Mouse (Mus musculus) C2C12 (cell line): Measurements from ENCODE around the gene Dolk. TPM values are rescaled to one million over a fixed set of nuclear protein-coding genes. Genes with fewer than 3 reads are reported as not detected.
A peak's percentile ranks its signal among the peaks of the same experiment; 100 is the strongest.

Experiments used
- H3K27me3 ChIP-seq: one replicate; pipeline ENCODE4 v1.6.1; 2011; ENCODE audit not compliant: control insufficient read depth, insufficient read depth, insufficient read length
- H3K36me3 ChIP-seq: one replicate; pipeline ENCODE4 v1.6.1; 2011; ENCODE audit not compliant: control insufficient read depth, insufficient read depth
- H3K4me3 ChIP-seq: one replicate; pipeline ENCODE4 v1.5.1; 2011; ENCODE audit warnings: mild to moderate bottlenecking, control low read depth; ENCODE audit not compliant: poor library complexity, insufficient read depth, severe bottlenecking
- H3K79me2 ChIP-seq: one replicate; pipeline ENCODE4 v1.6.1; 2011; ENCODE audit not compliant: control insufficient read depth, insufficient read depth
- H3K79me3 ChIP-seq: one replicate; pipeline ENCODE4 v1.6.1; 2011; ENCODE audit warnings: low read depth, control low read depth
- H3ac ChIP-seq: one replicate; pipeline ENCODE3; 2011; ENCODE audit warnings: low read depth; ENCODE audit not compliant: control insufficient read depth, insufficient read length
- CEBPB ChIP-seq: IDR thresholded peaks from one replicate; pipeline ENCODE4 v1.6.1; 2011; ENCODE audit warnings: low read depth, mild to moderate bottlenecking, control low read depth, moderate library complexity
- CTCF ChIP-seq: IDR thresholded peaks from one replicate; pipeline ENCODE4 v1.5.1; 2011; ENCODE audit not compliant: control insufficient read depth, insufficient read depth, insufficient read length
- FOSL1 ChIP-seq: IDR thresholded peaks from one replicate; pipeline ENCODE4 v1.8.0; 2011; ENCODE audit warnings: mild to moderate bottlenecking, low read length; ENCODE audit not compliant: poor library complexity, insufficient read depth, severe bottlenecking
- MAX ChIP-seq: IDR thresholded peaks from one replicate; pipeline ENCODE4 v1.6.1; 2011; ENCODE audit warnings: mild to moderate bottlenecking, control low read depth
- MYOD1 ChIP-seq: IDR thresholded peaks from one replicate; pipeline ENCODE4 v1.6.1; 2011; ENCODE audit warnings: low read depth; ENCODE audit not compliant: control insufficient read depth, insufficient read length
- MYOG ChIP-seq: IDR thresholded peaks from one replicate; pipeline ENCODE4 v1.6.1; 2011; ENCODE audit not compliant: control insufficient read depth, insufficient read length; ENCODE audit errors: extremely low read depth
- USF1 ChIP-seq: IDR thresholded peaks from one replicate; pipeline ENCODE4 v1.6.1; 2011; ENCODE audit warnings: low read depth, mild to moderate bottlenecking, control low read depth, moderate library complexity
- polyA plus RNA-seq: library from polyadenylated mRNA; unstranded; fragments of >200 nt; fragmentation: generic; extraction: Trizol; gene quantifications from one replicate; pipeline ENCODE4 v1.2.1, GENCODE M21; 2012; ENCODE audit warnings: missing spikeins

Dolk gene
- polyA plus RNA-seq, 1 experiment: 28.3 TPM

DNA sequence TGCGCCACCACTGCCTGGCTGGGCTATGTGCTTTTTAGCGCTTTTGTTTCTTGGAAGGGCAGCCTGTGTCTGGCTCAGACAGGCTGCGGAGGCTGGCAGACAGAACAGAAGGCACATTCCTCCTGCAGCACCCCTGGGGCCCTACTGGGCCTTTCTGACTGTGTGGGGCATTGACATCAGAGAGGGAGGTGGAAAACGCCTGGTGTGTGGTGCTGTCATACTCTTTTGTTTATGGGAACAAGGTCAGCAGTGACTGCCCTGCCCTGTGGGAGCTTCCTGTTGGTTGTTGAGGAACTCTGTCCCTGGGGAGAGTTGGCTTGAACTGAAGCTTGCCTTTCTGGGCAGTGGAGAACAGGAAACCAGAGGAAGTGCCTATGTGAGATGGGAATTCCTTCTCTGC is 43.6 kb downstream of the Dolk start:
- H3K36me3 ChIP-seq: peaks cover 67% of the 10 kb centered on the region
- H3K27me3 ChIP-seq: no peaks in the 10 kb centered on the region
- H3K79me2 ChIP-seq: peaks cover 98% of the 10 kb centered on the region
- TF ChIP-seq CTCF (no peak), USF1 (no peak), MYOG (no peak), MAX (no peak), MYOD1 (no peak), CEBPB (no peak), FOSL1 (no peak)
- H3ac ChIP-seq: no peak overlapping the region
- no peak overlapping the region for H3K4me3 ChIP-seq
- peaks cover 64% of the 10 kb centered on the region for H3K79me3 ChIP-seq

DNA sequence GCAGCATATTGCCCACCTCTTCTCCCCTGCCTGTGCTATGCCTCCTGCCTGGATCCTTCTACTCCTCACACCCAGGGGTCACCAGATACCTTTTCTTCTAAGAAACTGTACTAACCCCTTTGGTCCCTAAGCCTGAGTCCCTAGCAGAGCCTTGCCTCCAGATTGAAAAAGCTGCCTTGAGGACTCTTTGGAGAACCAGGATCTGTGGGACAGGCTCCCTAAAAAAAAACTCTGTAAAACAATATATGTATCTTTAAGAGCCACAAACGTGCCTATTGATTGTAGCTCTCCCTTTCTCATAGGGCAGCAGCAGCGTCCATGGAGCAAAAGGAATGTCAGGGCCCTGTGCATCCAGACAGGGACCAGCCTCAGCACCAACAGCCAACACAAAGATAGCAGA is 45.9 kb downstream of the Dolk start, which contains the start of gene Gm28035:
Gm28035 (plus strand) TSS at position 301 of the 400 bp plus-strand sequence.
- H3K79me2 ChIP-seq: peaks cover 76% of the 10 kb centered on the region
- peak within 1 kb of the TSS; percentile 28 for H3ac ChIP-seq
- H3K79me3 ChIP-seq: peaks cover 58% of the 10 kb centered on the region
- no peaks in the 10 kb centered on the region for H3K27me3 ChIP-seq
- H3K4me3 ChIP-seq: no peak within 1 kb of the TSS
- TF ChIP-seq MYOD1: no peak
- no peak for TF ChIP-seq USF1
- TF ChIP-seq FOSL1: no peak
- no peak for TF ChIP-seq CEBPB
- TF ChIP-seq MAX: no peak
- TF ChIP-seq CTCF: no peak
- TF ChIP-seq MYOG: no peak
- peaks cover 51% of the 10 kb centered on the region for H3K36me3 ChIP-seq

- TF ChIP-seq CTCF (no peak), MYOG (no peak), MYOD1 (no peak), FOSL1 (no peak), MAX (no peak), CEBPB (no peak), USF1 (no peak)
- Histone ChIP-seq H3K27me3 (no peaks in the 10 kb centered on the region), H3K79me2 (peaks cover 71% of the 10 kb centered on the region), H3ac (peak overlapping the region; percentile 28), H3K79me3 (peaks cover 55% of the 10 kb centered on the region), H3K36me3 (peaks cover 48% of the 10 kb centered on the region), H3K4me3 (no peak overlapping the region)
Observed at GRCm38 (mm10) chr2:30239777-30240176, 46.4 kb downstream of the Dolk start.

DNA sequence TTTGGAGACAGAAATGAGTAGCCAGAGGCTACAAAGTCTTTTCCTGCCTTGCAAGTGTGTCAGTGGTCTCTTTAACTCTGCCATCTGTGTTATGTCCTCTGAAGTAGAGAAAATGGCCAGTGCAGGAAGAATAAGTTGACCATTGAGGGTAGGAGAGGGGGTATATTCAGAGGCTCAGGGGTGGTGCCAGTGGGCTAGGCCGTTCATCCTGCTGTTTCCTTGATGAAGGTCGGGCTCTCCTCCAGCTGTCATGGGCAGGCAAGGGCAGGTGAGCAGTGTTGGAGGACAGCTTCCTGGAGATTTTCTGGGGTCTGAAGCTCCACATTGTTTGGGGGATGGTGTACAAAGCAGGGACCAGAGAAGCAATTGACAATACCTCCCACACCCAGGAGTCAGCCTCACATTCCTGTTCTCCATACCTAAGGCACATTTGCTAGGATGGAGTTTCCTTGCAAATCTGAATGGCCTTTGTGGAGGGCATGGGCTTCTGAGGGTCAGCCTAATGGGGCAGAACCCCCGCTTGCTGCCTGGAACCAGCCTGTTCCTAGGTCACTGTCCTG is 47.1 kb downstream of the Dolk start:
- Histone ChIP-seq H3K79me3 (peaks cover 49% of the 10 kb centered on the region), H3K27me3 (no peaks in the 10 kb centered on the region), H3K4me3 (peak overlapping the region; percentile 83), H3K36me3 (peaks cover 40% of the 10 kb centered on the region), H3ac (peak overlapping the region; percentile 74), H3K79me2 (peaks cover 63% of the 10 kb centered on the region)
- TF ChIP-seq MAX (no peak), MYOG (no peak), FOSL1 (no peak), USF1 (no peak), CEBPB (no peak), CTCF (no peak), MYOD1 (no peak)

GRCm38 (mm10) chr2:30237881-30238280 is 48.3 kb downstream of the Dolk start:
- Histone ChIP-seq H3K79me2 (peaks cover 52% of the 10 kb centered on the region), H3ac (peak overlapping the region; percentile 74), H3K36me3 (peaks cover 30% of the 10 kb centered on the region), H3K4me3 (peak overlapping the region; percentile 83), H3K27me3 (no peaks in the 10 kb centered on the region), H3K79me3 (peaks cover 44% of the 10 kb centered on the region)
- TF ChIP-seq MYOG (no peak), FOSL1 (no peak), CTCF (no peak), USF1 (no peak)

GRCm38 (mm10) chr2:30237199-30237880 is 48.8 kb downstream of the Dolk start, which contains the start of gene Lrrc8a:
Gene Lrrc8a (plus strand): TSS chr2:30237715.
- Histone ChIP-seq H3K79me2 (peaks cover 46% of the 10 kb centered on the region), H3K27me3 (no peaks in the 10 kb centered on the region), H3K79me3 (peaks cover 41% of the 10 kb centered on the region), H3K36me3 (peaks cover 25% of the 10 kb centered on the region), H3ac (peak within 1 kb of the TSS; percentile 74), H3K4me3 (peak within 1 kb of the TSS; percentile 83)
- no peak for TF ChIP-seq FOSL1
- TF ChIP-seq CEBPB: no peak
- TF ChIP-seq MAX: peak; percentile 97
- TF ChIP-seq CTCF: peak; percentile 67
- peak; percentile 91 for TF ChIP-seq USF1
